Mouse (Mus musculus) T-cell, adult 2 months (primary cell): Measurements from ENCODE around the gene Fstl1.
A peak's percentile ranks its signal among the peaks of the same experiment; 100 is the strongest.

ENCODE experiments used
- DNase-seq: peaks from one replicate; pipeline ENCODE4 v3.0.0; 2022; ENCODE audit warnings: low spot score

Fstl1 gene

DNA sequence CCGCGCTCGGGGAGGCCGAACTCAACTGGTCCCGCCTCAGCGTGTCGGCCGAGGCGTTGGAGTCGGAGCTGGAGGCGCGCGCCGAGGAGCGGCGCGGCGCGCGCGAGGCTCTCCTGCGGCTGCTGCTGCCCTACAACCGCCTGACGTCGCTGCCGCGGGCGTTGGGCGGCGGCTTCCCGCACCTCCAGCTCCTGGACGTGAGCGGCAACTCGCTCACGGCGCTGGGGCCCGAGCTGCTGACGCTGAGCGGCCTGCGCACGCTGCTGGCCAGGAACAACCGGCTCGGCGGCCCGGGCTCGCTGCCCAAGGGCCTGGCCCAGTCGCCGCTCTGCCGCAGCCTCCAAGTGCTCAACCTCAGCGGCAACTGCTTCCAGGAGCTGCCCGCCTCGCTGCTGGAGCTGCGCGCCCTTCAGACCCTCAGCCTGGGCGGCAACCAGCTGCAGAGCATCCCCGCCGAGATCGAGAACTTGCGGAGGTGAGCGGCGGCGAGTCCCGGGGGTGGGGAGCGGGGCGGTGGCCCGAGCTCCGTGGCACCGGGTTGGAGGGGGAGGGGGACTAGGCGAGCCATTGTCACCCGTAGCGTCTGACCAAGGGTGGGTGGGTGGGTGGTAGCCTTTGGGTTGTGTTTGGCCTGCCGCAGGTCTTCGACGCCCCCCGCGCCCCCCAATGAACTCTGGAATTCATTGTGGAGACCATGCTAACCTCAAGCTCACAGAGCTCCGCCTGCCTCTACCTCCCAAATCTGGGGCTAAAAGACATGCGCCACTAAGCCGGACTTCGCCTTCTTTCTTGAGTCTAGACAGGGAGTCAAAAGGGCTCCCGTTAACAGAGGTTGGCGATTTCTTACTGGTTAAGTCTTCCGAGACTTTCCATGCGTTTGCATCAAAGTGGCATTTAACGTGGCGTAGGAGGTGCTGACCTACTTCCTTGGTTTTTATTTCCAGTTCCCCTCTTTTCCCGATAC, 92.1 kb downstream of the Fstl1 start:
- DNase-seq, result peak; percentile 74

DNA sequence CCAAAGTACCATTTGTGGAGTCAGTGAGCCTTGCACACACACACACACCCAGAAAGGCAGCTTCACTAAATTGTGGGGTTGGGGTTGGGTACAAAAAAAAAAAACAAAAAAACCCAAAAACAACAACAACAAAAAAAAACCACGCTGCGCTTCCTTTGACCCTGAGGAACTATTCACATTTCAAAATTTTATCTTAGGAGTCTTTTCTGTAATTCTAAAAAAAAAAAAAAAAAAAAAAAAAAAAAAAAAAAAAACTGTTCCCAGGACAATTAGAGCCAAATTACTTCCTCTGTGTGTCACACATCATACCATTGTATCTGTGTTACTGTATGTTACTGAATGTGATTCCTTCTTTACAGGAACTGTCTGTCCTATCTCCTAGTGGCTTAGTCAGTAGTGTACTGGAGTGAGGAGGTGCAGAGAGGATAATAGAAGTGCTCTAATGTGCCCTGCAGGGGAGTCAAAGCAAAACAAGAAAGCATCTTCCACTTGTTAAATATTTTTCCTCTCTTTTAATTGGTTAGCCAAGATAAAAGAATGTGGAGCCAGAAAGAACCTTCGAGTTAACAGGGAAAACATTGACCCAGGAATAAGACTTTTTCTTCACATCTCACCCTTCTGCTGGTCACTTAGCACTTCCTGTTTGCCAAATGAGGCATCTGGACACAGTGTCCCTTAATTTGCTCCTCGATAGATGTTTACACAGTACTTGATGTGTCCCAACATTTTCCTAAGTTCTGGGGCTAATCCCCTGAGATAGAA, 93.0 kb downstream of the Fstl1 start:
- no peak for DNase-seq

DNA sequence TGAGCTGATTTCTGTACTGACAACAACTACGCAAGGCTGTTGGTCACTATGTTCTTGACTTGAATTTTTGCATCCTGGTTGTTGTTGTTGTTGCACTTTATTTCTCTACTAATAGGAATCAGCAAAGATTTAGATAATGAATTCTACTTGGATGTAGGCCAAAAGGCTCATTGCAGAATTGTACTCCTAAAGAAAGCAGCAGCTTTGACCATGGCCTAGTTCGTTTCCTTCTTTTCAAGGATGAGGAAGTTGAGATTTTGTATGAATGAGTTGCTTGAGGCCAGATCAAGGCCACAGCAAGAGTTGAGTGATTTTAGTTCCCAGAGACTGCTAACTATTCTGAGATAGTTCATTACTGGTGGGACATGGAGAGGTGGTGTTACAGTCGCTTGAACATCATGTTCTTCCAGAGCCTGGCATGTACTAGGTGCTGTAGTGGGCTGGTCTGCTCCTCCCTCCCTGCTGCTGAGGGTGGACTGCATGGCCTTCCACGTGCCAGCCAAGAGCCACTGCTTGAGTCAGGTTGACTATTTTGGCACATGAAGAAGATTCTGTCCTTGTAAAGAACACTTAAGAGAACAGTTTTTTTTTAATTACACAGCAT, 94.5 kb downstream of the Fstl1 start:
- DNase-seq, result no peak

DNA sequence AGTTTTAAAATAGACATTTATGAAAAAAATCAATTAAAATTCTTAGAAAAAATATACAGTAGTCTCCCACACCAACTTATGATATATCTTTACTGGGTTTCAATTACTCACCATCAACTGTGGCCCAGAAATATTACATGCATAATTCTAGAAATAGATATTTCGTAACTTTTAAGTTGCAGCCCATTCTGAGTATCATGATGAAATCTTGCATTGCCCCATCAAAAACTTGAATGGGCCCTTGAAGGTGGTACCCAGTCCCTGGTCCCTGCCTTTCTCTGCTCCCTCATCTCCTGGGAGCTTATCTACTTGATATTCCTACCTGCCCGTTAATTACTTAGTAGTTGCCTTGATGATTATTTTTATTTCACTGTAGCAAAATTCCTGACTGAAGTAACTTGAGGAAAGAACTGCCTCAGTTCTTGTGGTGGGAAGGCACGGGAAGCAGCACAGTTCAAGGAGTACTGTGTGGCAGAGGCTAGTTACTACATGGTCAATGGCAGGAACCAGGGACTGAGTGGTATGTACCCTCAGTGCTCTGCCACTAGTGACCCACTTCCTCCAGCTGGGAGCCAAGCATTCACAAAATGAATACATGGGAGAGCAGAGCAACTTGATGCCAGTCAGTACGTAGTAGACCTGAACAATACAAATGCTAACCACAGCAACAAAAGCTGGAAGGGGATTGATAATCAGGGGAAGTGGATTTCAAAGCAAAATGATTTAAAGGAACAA, 98.0 kb downstream of the Fstl1 start:
- DNase-seq, result no peak

DNA sequence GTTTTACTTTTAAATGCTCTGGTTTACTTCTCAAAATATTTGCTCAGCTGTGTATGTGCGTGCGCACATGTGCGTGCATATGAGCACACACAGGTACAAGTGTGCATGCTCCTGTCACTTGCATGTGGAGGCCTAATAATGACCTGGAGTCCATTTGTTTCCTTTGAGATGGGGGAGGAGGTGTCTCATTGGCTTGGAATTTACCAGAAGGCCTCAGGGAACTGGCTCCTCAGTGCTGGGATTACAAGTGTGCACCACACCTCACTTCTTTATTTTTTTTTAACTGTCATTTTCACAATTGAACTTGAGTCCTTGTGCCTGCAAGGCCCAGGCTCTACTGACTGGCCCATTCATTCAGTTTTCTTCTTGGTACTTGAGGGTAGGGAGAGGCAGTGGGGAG, 100.7 kb downstream of the Fstl1 start:
- DNase-seq, result no peak

DNA sequence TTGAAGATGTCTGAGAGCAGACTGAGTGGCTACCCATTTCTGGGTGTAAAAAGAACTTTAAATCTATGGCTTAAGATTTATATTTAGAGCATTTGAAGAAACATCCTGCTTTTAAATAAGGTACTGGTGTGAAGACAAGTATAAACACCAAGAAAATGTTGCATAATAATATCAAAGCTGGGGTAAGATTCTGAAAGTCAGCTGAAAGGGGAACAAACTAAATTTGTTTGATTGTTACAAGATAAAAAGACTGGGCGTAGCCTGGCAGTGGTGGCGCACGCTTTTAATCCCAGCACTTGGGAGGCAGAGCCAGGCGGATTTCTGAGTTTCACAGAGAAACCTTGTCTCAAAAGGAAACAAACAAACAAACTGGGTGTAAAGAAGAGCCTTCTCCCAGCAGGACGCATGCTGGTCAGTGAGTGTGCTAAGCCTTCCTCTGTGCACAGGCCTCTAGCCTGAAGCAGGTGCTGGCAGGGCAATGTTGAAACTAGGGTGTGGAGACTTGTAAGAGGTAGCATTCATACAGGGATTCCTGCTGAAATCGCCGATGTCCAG, 102.4 kb downstream of the Fstl1 start:
- no peak for DNase-seq

DNA sequence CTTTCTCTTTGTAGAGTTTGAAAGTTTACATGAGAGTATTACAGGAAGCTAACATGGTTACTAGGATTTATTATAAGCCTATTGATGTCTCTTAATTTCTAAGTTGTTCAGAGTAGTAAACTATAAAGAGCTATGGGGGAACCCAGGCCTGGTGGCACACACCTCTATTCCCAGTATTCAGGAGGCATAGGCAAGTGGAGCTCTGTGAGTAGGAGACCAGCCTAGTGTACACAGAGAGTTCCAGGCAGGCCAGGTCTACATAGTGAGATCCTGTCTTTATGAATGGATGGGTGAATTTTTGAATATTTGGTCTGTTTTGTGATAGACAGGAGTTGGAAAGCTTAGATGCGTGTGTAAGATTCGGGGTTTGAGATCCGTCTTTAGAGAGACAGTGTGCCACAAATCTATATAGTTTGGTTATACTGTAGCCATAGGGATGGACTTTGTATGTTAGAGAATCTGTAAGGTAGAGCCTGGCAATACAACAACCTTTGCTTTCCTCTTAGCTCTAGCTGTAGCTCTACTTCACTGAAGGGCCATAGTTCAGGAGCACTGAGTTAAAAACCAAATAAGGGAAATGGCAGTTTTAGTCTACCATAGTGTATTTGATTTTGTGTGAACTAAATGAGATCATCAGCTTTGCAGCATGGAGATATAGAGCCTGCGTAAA, 103.2 kb downstream of the Fstl1 start:
- no peak for DNase-seq

DNA sequence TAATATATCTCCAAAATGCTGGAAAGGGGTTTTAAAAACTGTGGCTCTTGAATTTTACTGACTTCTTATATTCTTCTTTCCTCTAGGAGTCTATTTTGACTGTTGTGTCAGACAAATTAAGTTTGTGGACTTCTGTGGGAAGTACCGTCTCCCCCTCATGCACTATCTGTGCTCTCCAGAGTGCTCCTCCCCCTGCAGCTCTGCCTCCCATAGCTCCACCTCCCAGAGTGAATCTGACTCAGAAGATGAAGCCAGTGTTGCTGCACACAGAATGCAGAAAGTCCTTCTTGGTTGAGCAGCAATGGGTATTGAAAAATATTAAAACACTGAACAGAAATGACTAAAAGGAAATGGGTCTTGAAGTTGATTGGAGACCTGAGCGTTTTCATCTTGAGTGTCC, 104.5 kb downstream of the Fstl1 start:
- no peak for DNase-seq
